ENCODE assay signal across 17 mouse cellular contexts in genomic region chr16:19966976-19967375, GRCm38 (mm10). TPM values are rescaled to one million over a fixed set of nuclear protein-coding genes. Genes with fewer than 3 reads are reported as not detected.
DNase-seq lines count a peak whose midpoint lies in the region; ATAC-seq and TF ChIP-seq lines count a peak whose summit lies in the region.
"Had no signal": no experiment of that assay in that cellular context is flagged by ENCODE, and none has a peak within 500 bp of the region (broad histone marks: within the 10 kb centered on the region; RNA-seq: fewer than 3 reads in every experiment).

No protein-coding gene starts in this region.

- peak; percentile 24 to 60 for DNase-seq in heart, adult 9 months (ENCODE audit: low spot score in 2 of 2)
- no peak for DNase-seq in heart, postnatal 10 days
- no peak for DNase-seq in liver, embryonic 11.5 days (ENCODE audit: low spot score)
- no peak for DNase-seq in thymus, adult 2 months
- DNase-seq in adrenal gland, adult (ENCODE audit: inconsistent age in 2 of 2, low spot score in 1 of 2), result no peak
- DNase-seq: B cell, adult 2 months; cerebellum, postnatal 14 days; gastrocnemius, postnatal 10 days; kidney, adult 8-10 months; left cerebral cortex, postnatal 4 days had no signal

- no peaks in the 10 kb centered on the region for H3K36me3 ChIP-seq in liver, embryonic 11.5 days (ENCODE audit: control insufficient read depth, insufficient read depth, low read length)
- peaks cover 5% of the 10 kb centered on the region; the same call in 1 of the 2 replicates for H3K36me3 ChIP-seq in liver, embryonic 12.5 days
- peaks cover 9% of the 10 kb centered on the region for H3K36me3 ChIP-seq in thymus, adult 2 months (ENCODE audit: control insufficient read depth, insufficient read depth, low read length)
- H3K36me3 ChIP-seq: liver, embryonic 15.5 days; stomach, embryonic 15.5 days had no signal

- no peak for TF ChIP-seq POLR2A in thymus, adult 2 months (IDR thresholded peaks at IDR 0.05; ENCODE audit: control insufficient read depth, extremely low read depth, insufficient read depth, low read length, poor library complexity)

- TF ChIP-seq CTCF in thymus, adult 2 months (IDR thresholded peaks at IDR 0.05; ENCODE audit: borderline replicate concordance, control insufficient read depth, extremely low read depth, insufficient read depth, low read length, poor library complexity), result no peak

- no peak overlapping the region for H3K4me3 ChIP-seq in liver, embryonic 11.5 days (ENCODE audit: low read depth, low read length)
- H3K4me3 ChIP-seq in liver, embryonic 12.5 days, result no peak overlapping the region
- no peak overlapping the region for H3K4me3 ChIP-seq in thymus, adult 2 months (ENCODE audit: control insufficient read depth, insufficient read depth, low read length)
- H3K4me3 ChIP-seq: liver, embryonic 15.5 days; stomach, embryonic 15.5 days had no signal

- ATAC-seq in liver, embryonic 11.5 days (replicated peaks; ENCODE audit: low FRiP score), result 0 out of 2 replicates have a peak, but pooled peaks have one; percentile 39
- ATAC-seq in liver, embryonic 12.5 days, result no peak
- peak; percentile 59 for ATAC-seq in common myeloid progenitor, adult 5-6 weeks (replicated peaks; ENCODE audit: low read depth, poor library complexity, severe bottlenecking)
- ATAC-seq in megakaryocyte, adult 5-6 weeks (ENCODE audit: poor library complexity, severe bottlenecking), result peak; percentile 58
- ATAC-seq: activated CD4-positive, CD25-positive, alpha-beta regulatory T cell, adult 4 months; hindbrain, postnatal 0 days had no signal

- H3K27me3 ChIP-seq in liver, embryonic 11.5 days (replicated peaks; ENCODE audit: control insufficient read depth, insufficient read depth, low read length), result no peaks in the 10 kb centered on the region
- no peaks in the 10 kb centered on the region for H3K27me3 ChIP-seq in liver, embryonic 12.5 days (replicated peaks)
- no peaks in the 10 kb centered on the region for H3K27me3 ChIP-seq in thymus, adult 2 months (ENCODE audit: control insufficient read depth, insufficient read depth, low read length)
- H3K27me3 ChIP-seq: liver, embryonic 15.5 days; stomach, embryonic 15.5 days had no signal

- peaks cover 5% of the 10 kb centered on the region; the same call in 1 of the 2 replicates for H3K4me1 ChIP-seq in liver, embryonic 11.5 days (replicated peaks; ENCODE audit: control insufficient read depth, insufficient read depth, low read length)
- H3K4me1 ChIP-seq in liver, embryonic 12.5 days, result peaks cover 15% of the 10 kb centered on the region; the same call in 1 of the 2 replicates
- peaks cover 7% of the 10 kb centered on the region for H3K4me1 ChIP-seq in thymus, adult 2 months (replicated peaks; ENCODE audit: control insufficient read depth, insufficient read depth, low read length)
- H3K4me1 ChIP-seq: stomach, embryonic 15.5 days had no signal

- H3K9ac ChIP-seq in liver, embryonic 11.5 days (ENCODE audit: low read depth, low read length), result no peak overlapping the region
- no peak overlapping the region for H3K9ac ChIP-seq in liver, embryonic 12.5 days
- H3K9ac ChIP-seq: liver, embryonic 15.5 days; stomach, embryonic 15.5 days had no signal

- no peak overlapping the region for H3K27ac ChIP-seq in liver, embryonic 11.5 days (ENCODE audit: low read depth, low read length)
- no peak overlapping the region for H3K27ac ChIP-seq in liver, embryonic 12.5 days
- H3K27ac ChIP-seq in thymus, adult 2 months (ENCODE audit: control insufficient read depth, insufficient read depth, low read length), result no peak overlapping the region
- H3K27ac ChIP-seq: hindbrain, postnatal 0 days; liver, embryonic 15.5 days; stomach, embryonic 15.5 days had no signal

- H3K4me2 ChIP-seq in liver, embryonic 11.5 days, result no peak overlapping the region
- H3K4me2 ChIP-seq in liver, embryonic 12.5 days, result no peak overlapping the region
- H3K4me2 ChIP-seq: liver, embryonic 15.5 days; stomach, embryonic 15.5 days had no signal

- no peaks in the 10 kb centered on the region for H3K9me3 ChIP-seq in liver, embryonic 11.5 days (ENCODE audit: control insufficient read depth, low read length)
- H3K9me3 ChIP-seq in liver, embryonic 12.5 days (replicated peaks), result no peaks in the 10 kb centered on the region
- H3K9me3 ChIP-seq: liver, embryonic 15.5 days; stomach, embryonic 15.5 days had no signal

- intact Hi-C loops in heart, postnatal 10 days (cut with DNase I), result no loop called here

RNA-seq across cellular contexts. Expression of gene Klhl6, which starts 15.9 kb away (rescaled TPM):
- 10 to 100 TPM in 1 of 2 experiments, 1 to 10 TPM in 1; 8.8 to 12.0 TPM for total RNA-seq in heart, postnatal 10 days (2021)
- 23.1 and 23.4 TPM in 2 replicates for polyA plus RNA-seq in liver, embryonic 11.5 days (2014; fragmentation: Nextera tagmentation; extraction: Ambion mirVana)
- 17.4 and 18.0 TPM in 2 replicates for polyA plus RNA-seq in liver, embryonic 12.5 days (2016; fragmentation: Nextera tagmentation; extraction: Ambion mirVana)
- total RNA-seq in common myeloid progenitor, adult 5-6 weeks (2017), result 115 and 129 TPM in 2 replicates
- 68.4 and 71.2 TPM in 2 replicates for total RNA-seq in megakaryocyte, adult 5-6 weeks (2015)
- 106 and 107 TPM in 2 replicates for total RNA-seq in megakaryocyte, adult 5-6 weeks (2017)
- polyA plus RNA-seq in thymus, adult 2 months (2012; rRNA removed), result 54.4 and 56.9 TPM in 2 replicates

Comparison
In these comparisons a context has a peak if more than half of its experiments do, and no peak if none do; other contexts are left out.
1. DNase-seq: peak in heart, adult 9 months (2 of 2); none in heart, postnatal 10 days (0 of 2), liver, embryonic 11.5 days (single experiment), thymus, adult 2 months (single experiment) and adrenal gland, adult (0 of 2).